Mouse (Mus musculus) MEL (cell line): ENCODE data around the gene Cldn12. TPM values are rescaled to one million over a fixed set of nuclear protein-coding genes. Genes with fewer than 3 reads are reported as not detected.

Experiments used
- DNase-seq: peaks from one replicate; pipeline ENCODE4 v3.0.0; 2011; ENCODE audit warnings: low read depth, low spot score
- H3K27ac ChIP-seq: 2 replicates; pipeline ENCODE4 v1.5.1; 2012; ENCODE audit warnings: low read depth, mild to moderate bottlenecking, control low read depth, low read length, moderate library complexity; ENCODE audit not compliant: control insufficient read depth
- H3K27me3 ChIP-seq, 2 experiments: fragments of 150-350 bp in 1 of 2; sonication (generic) in 1 of 2; 2 replicates each; pipeline ENCODE4 v1.6.1; 2012; ENCODE audit warnings: low read length in 2 of 2, mild to moderate bottlenecking in 2 of 2, improper control_type of control experiment in 1 of 2, moderate library complexity in 1 of 2; ENCODE audit not compliant: insufficient read depth in 2 of 2, control insufficient read depth in 1 of 2
- H3K36me3 ChIP-seq, 2 experiments: 2 replicates each; pipeline ENCODE4 v1.6.1; 2012 to 2014; ENCODE audit warnings: low read length in 2 of 2, improper control_type of control experiment in 1 of 2, inconsistent platforms in 1 of 2, mild to moderate bottlenecking in 1 of 2; ENCODE audit not compliant: insufficient read depth in 2 of 2, control insufficient read depth in 1 of 2
- H3K4me1 ChIP-seq, 2 experiments: fragments of 150-350 bp in 1 of 2; sonication (generic) in 1 of 2; 2 replicates each; pipeline ENCODE4 v1.6.1; 2012; ENCODE audit warnings: low read length in 2 of 2, improper control_type of control experiment in 1 of 2, mild to moderate bottlenecking in 1 of 2; ENCODE audit not compliant: insufficient read depth in 2 of 2, control insufficient read depth in 1 of 2
- H3K4me3 ChIP-seq, 2 experiments: fragments of 150-350 bp in 1 of 2; sonication (generic) in 1 of 2; 2 replicates each; pipeline ENCODE4 v1.5.1; 2012; ENCODE audit warnings: low read depth in 2 of 2, low read length in 2 of 2, mild to moderate bottlenecking in 2 of 2, moderate library complexity in 2 of 2, control low read depth in 1 of 2, improper control_type of control experiment in 1 of 2; ENCODE audit not compliant: control insufficient read depth in 1 of 2, insufficient read depth in 1 of 2
- H3K79me2 ChIP-seq: 2 replicates; pipeline ENCODE4 v1.6.1; 2012; ENCODE audit warnings: mild to moderate bottlenecking, low read length, moderate library complexity; ENCODE audit not compliant: control insufficient read depth, poor library complexity, insufficient read depth
- H3K9ac ChIP-seq: 2 replicates; pipeline ENCODE4 v1.6.1; 2012; ENCODE audit warnings: low read depth, mild to moderate bottlenecking, control low read depth, low read length, moderate library complexity; ENCODE audit not compliant: control insufficient read depth, poor library complexity, severe bottlenecking
- H3K9me3 ChIP-seq: fragments of 150-350 bp; sonication (generic); replicated peaks from 2 replicates; pipeline ENCODE4 v1.6.1; 2012; ENCODE audit warnings: mild to moderate bottlenecking, low read length, improper control_type of control experiment, moderate library complexity; ENCODE audit not compliant: insufficient read depth
- BHLHE40 ChIP-seq: IDR thresholded peaks from 2 replicates; pipeline ENCODE4 v1.6.1; 2012; ENCODE audit warnings: low read depth, mild to moderate bottlenecking, inconsistent platforms, low read length, improper control_type of control experiment, borderline replicate concordance
- CHD1 ChIP-seq: IDR thresholded peaks from 2 replicates; pipeline ENCODE4 v1.6.1; 2012; ENCODE audit warnings: low read depth, mild to moderate bottlenecking, inconsistent platforms, low read length, improper control_type of control experiment
- CHD2 ChIP-seq: IDR thresholded peaks from 2 replicates; pipeline ENCODE4 v1.6.1; 2011; ENCODE audit warnings: low read length, improper control_type of control experiment
- ELF1 ChIP-seq: IDR thresholded peaks from 2 replicates; pipeline ENCODE4 v1.6.1; 2014; ENCODE audit warnings: low read depth, mild to moderate bottlenecking, inconsistent platforms, low read length, improper control_type of control experiment, moderate library complexity
- EP300 ChIP-seq, 2 experiments: IDR thresholded peaks; 2 replicates each; pipeline ENCODE4 v1.6.1; 2011; ENCODE audit warnings: improper control_type of control experiment in 2 of 2, low read length in 2 of 2, low read depth in 1 of 2, mild to moderate bottlenecking in 1 of 2
- KAT2A ChIP-seq: conservative IDR thresholded peaks from 2 replicates; pipeline ENCODE4 v1.6.1; 2012; ENCODE audit warnings: low read depth, low read length, improper control_type of control experiment, inconsistent platforms
- MAFK ChIP-seq: IDR thresholded peaks from 2 replicates; pipeline ENCODE4 v1.6.1; 2011; ENCODE audit warnings: low read depth, mild to moderate bottlenecking, low read length, improper control_type of control experiment, borderline replicate concordance
- MAX ChIP-seq: IDR thresholded peaks from 2 replicates; pipeline ENCODE4 v1.6.1; 2011; ENCODE audit warnings: low read length, improper control_type of control experiment
- MYB ChIP-seq: IDR thresholded peaks from 2 replicates; pipeline ENCODE4 v1.6.1; 2011; ENCODE audit warnings: mild to moderate bottlenecking, low read depth, low read length, improper control_type of control experiment
- NRF1 ChIP-seq: IDR thresholded peaks from 2 replicates; pipeline ENCODE4 v1.6.1; 2014; ENCODE audit warnings: low read depth, mild to moderate bottlenecking, inconsistent platforms, low read length, improper control_type of control experiment, moderate library complexity; ENCODE audit not compliant: poor library complexity, insufficient read depth, severe bottlenecking
- POLR2A ChIP-seq, 2 experiments: IDR thresholded peaks; 2 replicates each; pipeline ENCODE4 v1.6.1; 2011 to 2012; ENCODE audit warnings: low read length in 2 of 2, mild to moderate bottlenecking in 2 of 2, control low read depth in 1 of 2, improper control_type of control experiment in 1 of 2, low read depth in 1 of 2, moderate library complexity in 1 of 2; ENCODE audit not compliant: control insufficient read depth in 1 of 2, insufficient read depth in 1 of 2, poor library complexity in 1 of 2
- POLR2AphosphoS2 ChIP-seq: IDR thresholded peaks from 2 replicates; pipeline ENCODE4 v1.6.1; 2011; ENCODE audit warnings: low read length, improper control_type of control experiment
- SIN3A ChIP-seq: IDR thresholded peaks from 2 replicates; pipeline ENCODE4 v1.6.1; 2012; ENCODE audit warnings: low read length, improper control_type of control experiment, inconsistent platforms
- SMC3 ChIP-seq: IDR thresholded peaks from 2 replicates; pipeline ENCODE4 v1.6.1; 2011; ENCODE audit warnings: low read depth, low read length, improper control_type of control experiment
- UBTF ChIP-seq: IDR thresholded peaks from 2 replicates; pipeline ENCODE4 v1.6.1; 2012; ENCODE audit warnings: low read depth, mild to moderate bottlenecking, inconsistent platforms, low read length, improper control_type of control experiment, moderate library complexity, borderline replicate concordance; ENCODE audit not compliant: insufficient read depth
- USF2 ChIP-seq, 2 experiments: IDR thresholded peaks; 2 replicates each; pipeline ENCODE4 v1.6.1; 2011 to 2012; ENCODE audit warnings: improper control_type of control experiment in 2 of 2, low read length in 2 of 2, borderline replicate concordance in 1 of 2, inconsistent platforms in 1 of 2, low read depth in 1 of 2, mild to moderate bottlenecking in 1 of 2; ENCODE audit not compliant: insufficient read depth in 1 of 2
- ZC3H11A ChIP-seq: IDR thresholded peaks from 2 replicates; pipeline ENCODE4 v1.6.1; 2012; ENCODE audit warnings: low read depth, mild to moderate bottlenecking, inconsistent platforms, low read length, improper control_type of control experiment
- ZKSCAN1 ChIP-seq: IDR thresholded peaks from 2 replicates; pipeline ENCODE4 v1.6.1; 2012; ENCODE audit warnings: low read depth, mild to moderate bottlenecking, inconsistent platforms, low read length, improper control_type of control experiment, moderate library complexity
- ZMIZ1 ChIP-seq: IDR thresholded peaks from 2 replicates; pipeline ENCODE4 v1.6.1; 2012; ENCODE audit warnings: low read depth, mild to moderate bottlenecking, inconsistent platforms, low read length, improper control_type of control experiment, moderate library complexity
- polyA plus RNA-seq, 2 experiments: library from polyadenylated mRNA; stranded (reverse) in 1 of 2; unstranded in 1 of 2; fragments of >175 nt in 1 of 2; fragments of >200 nt in 1 of 2; gene quantifications; 2 replicates each; pipeline versions ENCODE4 v1.2.1 to v1.2.4; 2012; ENCODE audit warnings: low replicate concordance in 2 of 2, low read depth in 1 of 2; ENCODE audit not compliant: insufficient read length in 2 of 2, insufficient read depth in 1 of 2, missing spikeins in 1 of 2
- total RNA-seq: library from RNA; depleted of rRNA; stranded (reverse); fragments of 300-350 nt; gene quantifications from 2 replicates; pipeline ENCODE4 v1.2.3, GENCODE M21; 2012

Gene Cldn12
- total and polyA plus RNA-seq, 3 experiments = 3.2 to 4.7 TPM; not detected in 1

GRCm38 (mm10) chr5:5515411-5515810 is 653 bp upstream of the Cldn12 start:
- H3K9me3 ChIP-seq = no peaks in the 10 kb centered on the region
- TF ChIP-seq USF2 (IDR thresholded peaks at IDR 0.05; ENCODE audit: borderline replicate concordance in 1 of 2, insufficient read depth in 1 of 2, low read depth in 1 of 2, low read length in 2 of 2) (no peak), MYB (no peak), POLR2A (IDR thresholded peaks at IDR 0.05; ENCODE audit: control insufficient read depth in 1 of 2, insufficient read depth in 1 of 2, low read depth in 1 of 2, low read length in 2 of 2, poor library complexity in 1 of 2) (no peak), ZMIZ1 (no peak), POLR2AphosphoS2 (no peak), BHLHE40 (no peak), CHD1 (no peak), UBTF (no peak), SMC3 (no peak), ZC3H11A (no peak), EP300 (IDR thresholded peaks at IDR 0.05; ENCODE audit: low read depth in 1 of 2, low read length in 2 of 2) (no peak), MAX (no peak), ELF1 (no peak), KAT2A (no peak), SIN3A (no peak), ZKSCAN1 (no peak)
- no peak for DNase-seq
- H3K27me3 ChIP-seq = no peaks in the 10 kb centered on the region; a peak in 1 of 4 replicates
- H3K79me2 ChIP-seq = 0 out of 2 replicates have a peak, but pooled peaks cover 1% of the 10 kb centered on the region
- H3K9ac ChIP-seq = no peak overlapping the region
- H3K27ac ChIP-seq = no peak overlapping the region
- peak overlapping the region in 1 of 2 experiments; percentile 70; a peak in 1 of 4 replicates for H3K4me3 ChIP-seq
- no peaks in the 10 kb centered on the region for H3K4me1 ChIP-seq
- H3K36me3 ChIP-seq = no peaks in the 10 kb centered on the region

DNA sequence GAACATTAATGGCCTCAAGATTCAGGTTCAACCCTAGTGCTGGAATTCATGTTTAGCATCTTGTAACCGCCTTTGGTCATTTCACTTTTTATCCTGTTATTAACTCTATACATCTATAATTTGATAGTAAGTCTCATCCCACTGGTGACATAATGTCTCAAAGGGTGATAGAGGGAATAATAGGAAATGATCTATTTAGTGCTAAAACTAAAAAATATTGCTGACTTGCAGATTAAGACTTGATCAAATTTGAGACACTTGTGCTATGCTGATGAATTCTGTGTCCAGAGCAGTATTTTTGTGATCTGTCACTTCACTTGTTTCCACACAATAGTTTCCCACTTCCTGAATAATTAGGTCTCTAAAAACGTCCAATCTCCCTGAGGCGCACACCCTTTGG is 3.4 kb downstream of the Cldn12 start:
- Histone ChIP-seq H3K4me3 (no peak overlapping the region), H3K27me3 (no peaks in the 10 kb centered on the region; a peak in 1 of 4 replicates), H3K36me3 (no peaks in the 10 kb centered on the region), H3K4me1 (no peaks in the 10 kb centered on the region), H3K9me3 (no peaks in the 10 kb centered on the region), H3K9ac (no peak overlapping the region), H3K79me2 (0 out of 2 replicates have a peak, but pooled peaks cover 1% of the 10 kb centered on the region), H3K27ac (no peak overlapping the region)
- DNase-seq = no peak
- no peak for TF ChIP-seq NRF1
- TF ChIP-seq CHD2 = no peak
- no peak for TF ChIP-seq POLR2A (IDR thresholded peaks at IDR 0.05; ENCODE audit: control insufficient read depth in 1 of 2, insufficient read depth in 1 of 2, low read depth in 1 of 2, low read length in 2 of 2, poor library complexity in 1 of 2)
- TF ChIP-seq USF2 (IDR thresholded peaks at IDR 0.05; ENCODE audit: borderline replicate concordance in 1 of 2, insufficient read depth in 1 of 2, low read depth in 1 of 2, low read length in 2 of 2) = no peak
- TF ChIP-seq MAFK = peak; percentile 40; the same call in 1 of the 2 replicates
